Mouse (Mus musculus) heart, postnatal 0 days (tissue): ENCODE data around the gene Chac2.

ENCODE experiments used
- CTCF ChIP-seq: IDR thresholded peaks from 2 replicates; pipeline ENCODE4 v1.5.1; 2016; ENCODE audit warnings: antibody characterized with exemption, control low read depth, low read depth
- EP300 ChIP-seq: IDR thresholded peaks from 2 replicates; pipeline ENCODE4 v1.6.1; 2016; ENCODE audit warnings: antibody characterized with exemption, low read depth

DNA sequence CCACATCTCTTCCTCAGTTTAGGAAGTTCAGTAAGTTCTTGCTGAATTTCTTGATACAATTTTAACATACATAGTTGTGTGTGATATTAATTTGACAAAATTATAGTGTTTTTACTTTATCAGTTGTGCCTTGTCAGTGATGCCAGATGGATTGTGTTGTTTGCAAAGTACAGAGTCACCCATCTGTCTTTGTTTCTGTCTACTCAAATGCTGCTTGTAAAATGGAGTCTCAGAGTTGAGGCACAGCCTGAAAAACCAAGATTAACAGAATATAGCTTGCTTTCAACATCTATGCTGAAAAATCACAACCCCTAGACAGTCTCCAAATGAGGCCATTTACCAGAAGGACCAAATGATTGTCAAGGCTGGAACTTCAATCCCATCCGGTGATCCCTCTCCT lies 57.7 kb downstream of the Chac2 start:
- TF ChIP-seq CTCF (no peak), EP300 (no peak)
